Mouse (Mus musculus) lung, postnatal 0 days (tissue): Measurements from ENCODE around the gene Fzr1.

Experiments used
- CTCF ChIP-seq: IDR thresholded peaks from 2 replicates; pipeline ENCODE4 v1.5.1; 2016; ENCODE audit warnings: antibody characterized with exemption, mild to moderate bottlenecking
- EP300 ChIP-seq: IDR thresholded peaks from 2 replicates; pipeline ENCODE4 v1.6.1; 2016; ENCODE audit warnings: antibody characterized with exemption, mild to moderate bottlenecking, control low read depth

GRCm38 (mm10) chr10:81395865-81396264 lies 17.5 kb upstream of the Fzr1 start:
- TF ChIP-seq CTCF (no peak), EP300 (no peak)
